Mouse (Mus musculus) hindbrain, embryonic 16.5 days (tissue): ENCODE measurements around the gene Azin2. TPM values are rescaled to one million over a fixed set of nuclear protein-coding genes. Genes with fewer than 3 reads are reported as not detected.

ENCODE experiments used
- ATAC-seq: fragments of 200-750 bp; cut with Nextera tagmentation; 2 replicates; pipeline ENCODE4 v1.8.0; 2017; ENCODE audit warnings: moderate TSS enrichment, moderate library complexity
- H3K27ac ChIP-seq: fragments of 300-500 bp; sonication (generic); 2 replicates; pipeline ENCODE4 v1.5.1; 2014; ENCODE audit warnings: low read depth, mild to moderate bottlenecking, control low read depth, low read length, moderate library complexity
- H3K27me3 ChIP-seq: fragments of 300-500 bp; sonication (generic); replicated peaks from 2 replicates; pipeline ENCODE4 v1.6.1; 2014; ENCODE audit warnings: low read length; ENCODE audit not compliant: control insufficient read depth, insufficient read depth
- H3K36me3 ChIP-seq: fragments of 300-500 bp; sonication (generic); 2 replicates; pipeline ENCODE4 v1.6.1; 2014; ENCODE audit warnings: mild to moderate bottlenecking, low read length, moderate library complexity, mixed read lengths; ENCODE audit not compliant: control insufficient read depth, insufficient read depth
- H3K4me1 ChIP-seq: fragments of 300-500 bp; sonication (generic); 2 replicates; pipeline ENCODE4 v1.6.1; 2014; ENCODE audit warnings: low read depth, low read length; ENCODE audit not compliant: control insufficient read depth, insufficient read depth
- H3K4me2 ChIP-seq: fragments of 300-500 bp; sonication (generic); 2 replicates; pipeline ENCODE4 v1.6.1; 2014; ENCODE audit warnings: mild to moderate bottlenecking, low read length, control low read depth, moderate library complexity
- H3K4me3 ChIP-seq: fragments of 300-500 bp; sonication (generic); 2 replicates; pipeline ENCODE4 v1.5.1; 2014; ENCODE audit warnings: mild to moderate bottlenecking, low read length, control low read depth, moderate library complexity
- H3K9ac ChIP-seq: fragments of 300-500 bp; sonication (generic); 2 replicates; pipeline ENCODE4 v1.6.1; 2014; ENCODE audit warnings: low read depth, mild to moderate bottlenecking, control low read depth, low read length, moderate library complexity
- H3K9me3 ChIP-seq: fragments of 300-500 bp; sonication (generic); 2 replicates; pipeline ENCODE4 v1.6.1; 2014; ENCODE audit warnings: mild to moderate bottlenecking, low read length, moderate library complexity; ENCODE audit not compliant: control insufficient read depth
- WGBS: fragments of 180-500 bp; shearing (Covaris S2); extraction: QIAGEN DNeasy Blood & Tissue Kit; methylation state at CpG from one replicate; pipeline ENCODE4 v1.1.7; 2014; 5-methylcytosine and 5-hydroxymethylcytosine counted together
- polyA plus RNA-seq: library from polyadenylated mRNA; unstranded; fragments of >200 nt; fragmentation: Nextera tagmentation; extraction: Ambion mirVana; gene quantifications from 2 replicates; pipeline ENCODE4 v1.2.1, GENCODE M21; 2015

The Azin2 gene
- polyA plus RNA-seq, 1 experiment from 2014 or later, result 23.3 TPM

DNA sequence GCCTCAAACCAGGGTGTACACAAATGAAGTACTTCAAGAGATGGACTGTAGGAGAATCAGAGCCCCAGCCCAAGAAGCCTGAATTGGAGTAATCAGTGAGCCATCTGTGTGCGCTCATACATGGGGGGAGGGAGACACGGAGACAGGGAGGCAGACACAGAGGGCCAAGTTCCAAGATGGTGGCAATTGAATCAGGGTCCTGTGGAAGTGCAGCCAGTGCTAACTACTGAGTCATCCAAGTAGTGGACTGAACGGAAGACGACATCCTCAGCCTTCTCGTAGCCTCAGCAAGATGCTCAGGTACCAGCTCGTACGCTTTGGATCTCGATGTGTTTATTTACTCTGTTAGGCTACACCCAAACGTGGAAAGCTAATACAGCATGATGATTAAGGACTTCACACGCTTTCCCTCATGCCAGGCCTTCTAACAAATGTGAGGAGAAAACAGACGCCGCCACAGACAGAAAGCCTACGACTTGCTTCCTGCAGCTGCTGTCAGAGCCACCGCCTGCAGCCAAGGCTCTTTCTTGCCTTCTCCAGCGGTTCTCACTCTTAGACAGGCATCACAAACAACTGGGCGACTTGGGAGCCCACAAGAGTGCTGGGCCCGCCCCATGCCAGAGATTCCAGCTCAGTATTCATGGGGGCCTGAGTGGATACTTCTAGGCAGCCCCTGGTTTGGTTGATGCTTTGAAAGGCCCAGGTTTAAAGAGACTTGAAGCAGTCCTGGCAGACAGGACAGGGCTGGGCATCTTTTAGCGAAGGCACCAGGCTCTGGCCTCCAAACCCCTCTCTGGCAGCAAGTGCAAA lies 7.6 kb upstream of the Azin2 start:
- no peak overlapping the region for H3K9ac ChIP-seq
- no peaks in the 10 kb centered on the region for H3K36me3 ChIP-seq
- peaks cover 4% of the 10 kb centered on the region for H3K4me1 ChIP-seq
- no peaks in the 10 kb centered on the region for H3K27me3 ChIP-seq
- H3K4me3 ChIP-seq, result no peak overlapping the region
- H3K4me2 ChIP-seq, result no peak overlapping the region
- no peak overlapping the region for H3K27ac ChIP-seq
- 79% methylated on average over 18 of the region's 18 CpGs for WGBS
- ATAC-seq, result no peak
- H3K9me3 ChIP-seq, result no peaks in the 10 kb centered on the region

GRCm38 (mm10) chr4:128969081-128969480 lies 6.8 kb upstream of the Azin2 start:
- H3K4me2 ChIP-seq, result no peak overlapping the region
- no peaks in the 10 kb centered on the region for H3K27me3 ChIP-seq
- WGBS, result 78% methylated on average over 5 of the region's 5 CpGs
- no peak overlapping the region for H3K9ac ChIP-seq
- no peak overlapping the region for H3K27ac ChIP-seq
- no peaks in the 10 kb centered on the region for H3K36me3 ChIP-seq
- no peak for ATAC-seq
- H3K4me1 ChIP-seq, result peaks cover 4% of the 10 kb centered on the region
- H3K4me3 ChIP-seq, result no peak overlapping the region
- H3K9me3 ChIP-seq, result no peaks in the 10 kb centered on the region

DNA sequence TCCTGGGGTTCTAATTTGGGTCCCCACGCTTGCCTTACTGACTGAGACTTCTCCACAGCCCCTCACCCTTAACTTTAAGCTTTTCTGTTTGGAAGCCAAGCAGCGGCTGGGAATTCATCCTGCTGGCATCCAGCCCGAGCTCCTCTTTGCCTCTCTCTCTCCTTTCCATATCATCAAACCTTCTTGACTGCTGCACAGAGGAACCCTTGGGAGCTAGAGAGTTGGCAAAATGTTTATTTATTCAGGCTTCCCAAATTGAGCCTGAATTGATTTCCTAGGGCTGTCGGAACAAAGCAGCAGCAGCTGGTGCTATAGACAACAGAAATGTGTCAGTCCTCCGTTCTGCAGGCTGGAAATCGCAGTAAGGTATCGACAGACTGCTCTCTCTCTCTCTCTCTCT lies 4.5 kb upstream of the Azin2 start:
- H3K36me3 ChIP-seq, result no peaks in the 10 kb centered on the region
- H3K9ac ChIP-seq, result peak overlapping the region; percentile 29
- H3K4me1 ChIP-seq, result peaks cover 11% of the 10 kb centered on the region
- ATAC-seq, result peak; percentile 14; the same call in 1 of the 2 replicates
- no peaks in the 10 kb centered on the region for H3K27me3 ChIP-seq
- H3K27ac ChIP-seq, result peak overlapping the region; percentile 42
- no peak overlapping the region for H3K4me3 ChIP-seq
- H3K4me2 ChIP-seq, result peak overlapping the region; percentile 30
- WGBS, result 9% methylated on average over 7 of the region's 7 CpGs
- no peaks in the 10 kb centered on the region for H3K9me3 ChIP-seq

DNA sequence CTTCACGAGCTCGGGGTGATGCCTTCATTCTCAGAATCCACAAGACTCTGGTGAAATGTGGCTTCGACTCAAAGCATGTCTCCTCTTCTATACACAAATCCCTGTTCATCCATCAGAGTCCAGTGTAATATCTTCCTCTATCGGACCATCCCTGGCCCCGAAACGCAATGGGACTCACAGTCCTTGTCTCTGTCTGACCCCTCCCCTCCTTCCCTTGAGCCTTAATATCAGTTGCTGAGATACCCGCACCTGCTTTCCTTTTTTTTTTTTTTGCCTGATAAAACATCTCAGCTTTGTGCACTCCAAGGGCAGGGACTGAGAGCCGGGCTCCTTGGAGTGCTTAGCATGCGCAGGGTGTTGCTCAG lies 666 bp upstream of the Azin2 start:
- H3K36me3 ChIP-seq, result no peaks in the 10 kb centered on the region
- peak overlapping the region; percentile 94 for H3K4me2 ChIP-seq
- ATAC-seq, result no peak
- no peaks in the 10 kb centered on the region for H3K27me3 ChIP-seq
- peak overlapping the region; percentile 84 for H3K9ac ChIP-seq
- H3K27ac ChIP-seq, result no peak overlapping the region
- H3K4me1 ChIP-seq, result peaks cover 25% of the 10 kb centered on the region
- H3K4me3 ChIP-seq, result peak overlapping the region; percentile 73
- no peaks in the 10 kb centered on the region for H3K9me3 ChIP-seq
- WGBS, result 4% methylated on average over 9 of the region's 9 CpGs

DNA sequence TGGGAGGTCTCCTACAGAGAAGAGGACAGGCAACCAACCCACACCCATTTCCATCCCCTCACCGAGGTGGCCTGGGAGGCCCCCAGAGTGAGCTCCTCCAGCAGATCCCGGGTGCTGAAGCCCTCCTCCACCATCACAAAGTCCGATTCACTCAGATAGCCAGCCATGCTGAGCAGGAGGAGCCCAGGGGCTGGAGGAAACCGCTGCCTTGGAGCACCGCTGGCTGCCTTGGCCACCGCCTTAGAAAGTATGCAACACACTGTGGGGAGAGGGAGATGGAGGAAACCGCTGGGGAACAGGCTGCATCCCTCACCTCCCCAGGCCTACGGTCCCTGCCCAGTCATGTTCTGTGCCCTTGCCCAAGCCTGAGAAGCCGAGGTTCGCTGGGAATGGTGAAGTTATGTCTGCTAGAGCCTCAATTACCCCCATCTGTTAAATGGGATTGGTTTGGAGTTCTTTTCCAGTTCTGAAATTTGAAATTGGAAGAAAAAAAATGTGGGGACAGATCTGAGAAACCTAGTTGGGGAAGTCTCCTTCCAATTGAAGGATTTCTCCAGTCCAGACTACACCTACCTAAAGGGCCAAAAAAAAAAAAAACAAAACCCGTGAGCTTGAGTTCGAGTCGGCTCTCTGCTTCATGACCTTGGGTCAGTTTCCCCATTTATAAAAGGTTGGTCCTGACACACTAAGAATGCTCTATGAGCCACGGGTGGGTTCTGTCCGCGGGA lies 777 bp downstream of the Azin2 start:
- no peak overlapping the region; the same call in 1 of the 2 replicates for H3K27ac ChIP-seq
- H3K36me3 ChIP-seq, result no peaks in the 10 kb centered on the region
- no peaks in the 10 kb centered on the region for H3K27me3 ChIP-seq
- no peaks in the 10 kb centered on the region for H3K9me3 ChIP-seq
- 10% methylated on average over 16 of the region's 16 CpGs for WGBS
- peak overlapping the region; percentile 84 for H3K9ac ChIP-seq
- peaks cover 27% of the 10 kb centered on the region for H3K4me1 ChIP-seq
- peak overlapping the region; percentile 73 for H3K4me3 ChIP-seq
- ATAC-seq, result no peak
- peak overlapping the region; percentile 94 for H3K4me2 ChIP-seq

- 0 out of 2 replicates have a peak overlapping the region, but pooled peaks have one; percentile 8 for H3K9ac ChIP-seq
- 84% methylated on average over 17 of the region's 17 CpGs for WGBS
- H3K36me3 ChIP-seq, result no peaks in the 10 kb centered on the region
- no peak overlapping the region for H3K4me3 ChIP-seq
- H3K27me3 ChIP-seq, result no peaks in the 10 kb centered on the region
- H3K9me3 ChIP-seq, result no peaks in the 10 kb centered on the region
- ATAC-seq, result no peak
- no peak overlapping the region for H3K4me2 ChIP-seq
- no peak overlapping the region for H3K27ac ChIP-seq
- peaks cover 27% of the 10 kb centered on the region for H3K4me1 ChIP-seq
Measured at GRCm38 (mm10) chr4:128959676-128960075, 2.6 kb downstream of the Azin2 start.

DNA sequence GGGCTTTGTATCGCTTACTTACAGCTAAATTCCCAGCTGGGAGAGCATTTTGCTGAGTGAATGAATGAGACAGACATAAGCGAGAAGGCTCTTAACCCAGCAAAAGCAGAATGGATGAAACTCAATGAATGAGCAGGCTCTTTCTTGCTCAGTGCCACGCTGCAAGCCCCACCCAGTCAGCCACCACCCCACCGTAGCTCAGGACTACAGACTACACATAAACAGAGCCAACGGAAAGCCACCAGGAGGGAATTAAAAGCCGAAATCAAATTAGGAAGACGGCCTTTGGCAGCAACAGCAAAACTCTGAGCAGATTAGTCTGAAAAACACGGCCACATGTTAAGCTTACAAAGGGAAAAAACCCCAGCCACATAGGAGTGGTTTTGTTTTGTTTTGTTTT lies 3.4 kb downstream of the Azin2 start:
- H3K4me1 ChIP-seq, result peaks cover 27% of the 10 kb centered on the region
- H3K9ac ChIP-seq, result no peak overlapping the region
- no peaks in the 10 kb centered on the region for H3K9me3 ChIP-seq
- no peaks in the 10 kb centered on the region for H3K27me3 ChIP-seq
- 45% methylated on average over 8 of the region's 8 CpGs for WGBS
- no peaks in the 10 kb centered on the region for H3K36me3 ChIP-seq
- H3K4me2 ChIP-seq, result no peak overlapping the region
- no peak overlapping the region for H3K4me3 ChIP-seq
- no peak overlapping the region for H3K27ac ChIP-seq
- ATAC-seq, result no peak

GRCm38 (mm10) chr4:128958156-128958555 lies 4.1 kb downstream of the Azin2 start:
- 83% methylated on average over 11 of the region's 11 CpGs for WGBS
- no peaks in the 10 kb centered on the region for H3K9me3 ChIP-seq
- H3K4me1 ChIP-seq, result peaks cover 26% of the 10 kb centered on the region
- H3K4me2 ChIP-seq, result no peak overlapping the region
- H3K9ac ChIP-seq, result no peak overlapping the region
- no peaks in the 10 kb centered on the region for H3K27me3 ChIP-seq
- H3K4me3 ChIP-seq, result no peak overlapping the region
- H3K36me3 ChIP-seq, result no peaks in the 10 kb centered on the region
- H3K27ac ChIP-seq, result peak overlapping the region; percentile 3; the same call in 1 of the 2 replicates
- ATAC-seq, result no peak

DNA sequence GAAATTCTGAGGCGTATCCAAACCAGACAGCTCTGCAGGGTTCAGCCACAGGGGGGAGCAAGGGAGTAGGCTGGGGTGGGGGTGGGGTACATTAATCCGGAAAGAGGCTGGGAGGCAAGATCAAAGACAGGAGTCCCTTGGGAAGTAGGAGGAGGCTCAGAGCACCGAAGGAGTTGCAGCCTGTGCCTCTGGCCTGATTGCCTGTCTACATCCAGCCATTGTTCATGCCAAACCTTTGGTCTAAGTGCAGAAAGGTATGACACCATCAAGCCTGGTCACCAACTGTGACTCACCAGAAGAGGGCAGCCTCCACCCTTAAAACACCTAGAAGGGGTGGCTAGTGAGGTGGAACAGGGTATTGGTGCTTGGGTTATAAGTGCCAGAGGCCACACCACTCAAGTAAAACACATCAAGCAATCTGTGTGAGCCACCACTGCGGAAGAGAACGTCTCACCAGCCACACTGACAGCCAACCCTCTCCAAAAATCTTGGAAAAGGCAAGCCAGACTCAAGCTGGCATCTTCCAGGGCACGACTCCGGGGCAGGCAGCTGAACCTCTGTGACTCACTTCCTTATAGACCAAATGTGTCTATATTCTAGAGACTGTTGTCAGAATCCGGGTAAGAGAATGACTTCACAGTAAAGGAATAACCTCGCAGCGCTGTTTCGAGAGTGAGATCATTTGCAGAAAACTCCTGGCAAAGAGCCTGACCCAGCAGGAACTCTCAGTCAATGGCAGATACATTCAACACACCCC lies 4.9 kb downstream of the Azin2 start:
- Histone ChIP-seq H3K9me3 (no peaks in the 10 kb centered on the region), H3K36me3 (no peaks in the 10 kb centered on the region), H3K9ac (no peak overlapping the region), H3K4me1 (peaks cover 22% of the 10 kb centered on the region), H3K4me2 (no peak overlapping the region), H3K4me3 (no peak overlapping the region), H3K27ac (peak overlapping the region; percentile 5; the same call in 1 of the 2 replicates), H3K27me3 (no peaks in the 10 kb centered on the region)
- WGBS, result 39% methylated on average over 11 of the region's 11 CpGs
- 0 out of 2 replicates have a peak, but pooled peaks have one; percentile 16 for ATAC-seq
